Mouse (Mus musculus) liver, adult 2 months (tissue): ENCODE results near the gene Itgb2l. TPM values are rescaled to one million over a fixed set of nuclear protein-coding genes. Genes with fewer than 3 reads are reported as not detected.

Source experiments
- DNase-seq: peaks from one replicate; pipeline ENCODE4 v3.0.0-alpha.2; 2011; ENCODE audit warnings: low read depth, low spot score; ENCODE audit errors: extremely low read depth
- H3K27ac ChIP-seq: fragments of 200-500 bp; replicated peaks from 2 replicates; pipeline ENCODE4 v1.5.1; 2012; ENCODE audit warnings: low read depth, mild to moderate bottlenecking, control low read depth, inconsistent platforms, low read length; ENCODE audit not compliant: insufficient read depth
- H3K27me3 ChIP-seq: fragments of 200-500 bp; 2 replicates; pipeline ENCODE4 v1.6.1; 2012; ENCODE audit warnings: mild to moderate bottlenecking, moderate library complexity, low read length, inconsistent platforms; ENCODE audit not compliant: control insufficient read depth, insufficient read depth
- H3K36me3 ChIP-seq: fragments of 200-500 bp; 2 replicates; pipeline ENCODE4 v1.6.1; 2012; ENCODE audit warnings: low read length, inconsistent platforms; ENCODE audit not compliant: control insufficient read depth, insufficient read depth
- H3K4me1 ChIP-seq: fragments of 200-500 bp; 2 replicates; pipeline ENCODE4 v1.6.1; 2011; ENCODE audit warnings: low read length; ENCODE audit not compliant: control insufficient read depth, insufficient read depth
- H3K4me3 ChIP-seq: fragments of 200-500 bp; 2 replicates; pipeline ENCODE4 v1.5.1; 2011; ENCODE audit warnings: low read depth, mild to moderate bottlenecking, control low read depth, low read length, moderate library complexity; ENCODE audit not compliant: insufficient read depth
- H3K79me2 ChIP-seq: fragments of 200-500 bp; 2 replicates; pipeline ENCODE4 v1.6.1; 2012; ENCODE audit warnings: inconsistent platforms, mild to moderate bottlenecking, low read length, moderate library complexity; ENCODE audit not compliant: control insufficient read depth, insufficient read depth
- H3K9ac ChIP-seq: fragments of 200-500 bp; 2 replicates; pipeline ENCODE4 v1.6.1; 2012; ENCODE audit warnings: low read depth, mild to moderate bottlenecking, control low read depth, inconsistent platforms, low read length
- CTCF ChIP-seq: fragments of 200-500 bp; IDR thresholded peaks from 2 replicates; pipeline ENCODE4 v1.5.1; 2011; ENCODE audit warnings: low read depth, low read length, control low read depth
- POLR2A ChIP-seq: fragments of 200-500 bp; IDR thresholded peaks from 2 replicates; pipeline ENCODE4 v1.6.1; 2011; ENCODE audit warnings: low read length, control low read depth; ENCODE audit not compliant: insufficient read depth; ENCODE audit errors: extremely low read depth
- WGBS: fragments of 180-500 bp; shearing (Covaris S2); methylation state at CpG from one replicate; pipeline ENCODE4 v1.1.7; 2018; 5-methylcytosine and 5-hydroxymethylcytosine counted together
- polyA plus RNA-seq: library from polyadenylated mRNA; depleted of rRNA; stranded (reverse); fragments of >200 nt; gene quantifications from 2 replicates; pipeline ENCODE4 v1.2.3, GENCODE M21; 2012; rRNA removed
- total RNA-seq: library from RNA; depleted of rRNA; stranded (reverse); fragments of >200 nt; gene quantifications from 2 replicates; pipeline ENCODE4 v1.2.3, GENCODE M21; 2014; rRNA removed

Itgb2l gene
- total and polyA plus RNA-seq, 2 experiments: not detected

DNA sequence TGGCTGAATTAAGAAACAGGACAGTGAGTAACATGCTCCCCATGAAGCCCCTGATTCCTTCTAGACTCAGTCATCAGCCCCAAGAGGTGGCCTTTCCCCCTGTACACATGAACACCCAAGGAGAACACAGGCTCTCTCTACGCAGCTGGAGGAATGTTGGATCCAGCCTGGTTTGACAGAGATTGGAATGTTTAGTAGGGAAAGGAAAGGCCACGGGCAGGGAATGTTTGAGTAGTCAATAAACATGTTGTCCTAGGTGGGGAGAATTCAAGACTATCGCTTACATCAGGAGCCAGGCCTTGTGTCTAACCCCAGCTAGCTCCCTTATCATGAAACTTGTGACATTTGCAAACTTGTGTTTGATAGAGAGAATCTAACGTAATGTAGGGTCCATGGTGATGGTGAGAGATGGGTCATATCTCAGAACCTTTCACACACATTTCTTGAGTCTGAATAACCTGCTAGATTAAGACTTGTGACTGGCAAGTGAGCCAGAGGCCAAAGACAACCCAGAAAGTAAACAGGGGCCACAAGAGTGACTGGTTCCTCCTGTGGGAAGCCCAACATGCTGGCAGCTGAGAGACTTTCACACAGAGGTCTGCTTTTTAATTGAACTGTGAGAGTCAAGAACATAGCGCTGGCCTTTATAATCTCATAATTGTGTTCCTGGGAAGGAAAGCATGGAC lies 60.8 kb downstream of the Itgb2l start:
- H3K27ac ChIP-seq: no peak overlapping the region
- H3K36me3 ChIP-seq: peaks cover 23% of the 10 kb centered on the region
- H3K79me2 ChIP-seq: no peaks in the 10 kb centered on the region; the same call in 1 of the 2 replicates
- no peak overlapping the region for H3K4me3 ChIP-seq
- H3K4me1 ChIP-seq: no peaks in the 10 kb centered on the region
- no peaks in the 10 kb centered on the region for H3K27me3 ChIP-seq
- TF ChIP-seq CTCF (no peak), POLR2A (no peak)
- H3K9ac ChIP-seq: no peak overlapping the region
- WGBS: 61% methylated on average over 5 of the region's 5 CpGs
- no peak for DNase-seq

DNA sequence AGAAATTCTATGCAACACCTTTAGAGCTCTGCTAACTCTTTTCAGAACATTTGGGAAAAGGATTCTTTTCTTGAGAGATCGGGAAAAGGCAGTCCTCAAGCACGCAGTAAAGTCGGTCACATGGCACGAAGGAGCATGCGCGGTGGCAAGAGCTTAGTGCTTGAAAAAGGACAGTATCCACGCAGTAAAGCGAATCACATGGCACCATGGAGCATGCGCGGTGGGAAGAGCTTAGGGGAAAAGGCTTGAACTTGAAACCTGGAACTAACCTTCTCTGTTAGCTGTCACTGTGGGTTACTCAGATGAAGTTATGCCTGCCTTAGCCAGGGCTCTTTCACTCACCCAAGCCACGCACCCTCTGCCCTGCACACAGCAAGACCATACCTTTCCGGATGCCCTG lies 62.0 kb downstream of the Itgb2l start:
- no peak overlapping the region for H3K27ac ChIP-seq
- TF ChIP-seq CTCF: no peak
- DNase-seq: no peak
- no peaks in the 10 kb centered on the region; the same call in 1 of the 2 replicates for H3K79me2 ChIP-seq
- no peak overlapping the region for H3K4me3 ChIP-seq
- WGBS: 96% methylated on average over 12 of the region's 12 CpGs
- H3K4me1 ChIP-seq: no peaks in the 10 kb centered on the region
- no peak overlapping the region for H3K9ac ChIP-seq
- peaks cover 20% of the 10 kb centered on the region for H3K36me3 ChIP-seq
- H3K27me3 ChIP-seq: no peaks in the 10 kb centered on the region

DNA sequence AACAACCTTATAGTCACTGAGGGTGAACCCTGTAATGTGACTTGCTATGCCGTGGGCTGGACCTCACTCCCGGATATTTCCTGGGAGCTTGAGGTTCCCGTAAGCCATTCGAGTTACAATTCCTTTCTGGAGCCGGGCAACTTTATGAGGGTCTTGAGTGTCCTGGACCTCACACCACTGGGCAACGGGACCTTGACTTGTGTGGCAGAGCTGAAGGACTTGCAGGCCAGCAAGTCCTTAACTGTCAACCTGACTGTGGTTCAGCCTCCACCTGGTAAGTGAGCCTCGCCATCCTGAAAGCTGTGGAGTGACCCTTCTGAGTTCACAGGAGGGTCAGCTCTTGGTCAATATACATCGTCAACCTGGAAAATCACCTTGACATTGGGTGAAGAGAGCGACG lies 65.3 kb downstream of the Itgb2l start:
- Histone ChIP-seq H3K4me3 (no peak overlapping the region), H3K79me2 (no peaks in the 10 kb centered on the region; the same call in 1 of the 2 replicates), H3K27ac (no peak overlapping the region), H3K36me3 (peaks cover 20% of the 10 kb centered on the region), H3K4me1 (no peaks in the 10 kb centered on the region), H3K27me3 (no peaks in the 10 kb centered on the region), H3K9ac (no peak overlapping the region)
- no peak for TF ChIP-seq POLR2A
- TF ChIP-seq CTCF: no peak
- 92% methylated on average over 10 of the region's 10 CpGs for WGBS
- DNase-seq: no peak

- Histone ChIP-seq H3K27ac (no peak overlapping the region), H3K27me3 (no peaks in the 10 kb centered on the region), H3K4me3 (no peak overlapping the region), H3K9ac (no peak overlapping the region), H3K79me2 (peaks cover 3% of the 10 kb centered on the region; the same call in 1 of the 2 replicates), H3K4me1 (no peaks in the 10 kb centered on the region), H3K36me3 (peaks cover 19% of the 10 kb centered on the region)
- TF ChIP-seq CTCF (no peak), POLR2A (no peak)
- DNase-seq: peak; percentile 22
- WGBS: 60% methylated on average over 7 of the region's 7 CpGs
Observed at GRCm38 (mm10) chr16:96376342-96376741, 67.1 kb downstream of the Itgb2l start.

DNA sequence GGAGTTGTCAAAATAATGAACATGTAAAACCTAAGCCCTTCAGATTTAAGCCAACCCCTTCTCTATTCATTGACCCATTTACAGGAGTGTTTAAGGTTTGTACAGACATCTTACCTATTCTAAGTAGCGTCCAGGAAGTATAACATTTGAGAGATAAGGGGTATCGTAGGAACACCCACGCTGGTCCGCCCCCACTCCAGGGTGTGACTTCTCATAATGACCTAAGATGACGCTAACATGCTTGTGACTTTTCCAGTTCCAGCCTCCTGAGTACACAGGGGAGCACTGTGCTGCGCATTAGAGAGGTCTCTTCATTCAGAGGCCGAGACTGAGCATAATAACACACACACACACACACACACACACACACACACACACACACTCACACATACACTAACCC lies 67.9 kb downstream of the Itgb2l start:
- no peak for DNase-seq
- no peak overlapping the region for H3K4me3 ChIP-seq
- 85% methylated on average over 7 of the region's 7 CpGs for WGBS

DNA sequence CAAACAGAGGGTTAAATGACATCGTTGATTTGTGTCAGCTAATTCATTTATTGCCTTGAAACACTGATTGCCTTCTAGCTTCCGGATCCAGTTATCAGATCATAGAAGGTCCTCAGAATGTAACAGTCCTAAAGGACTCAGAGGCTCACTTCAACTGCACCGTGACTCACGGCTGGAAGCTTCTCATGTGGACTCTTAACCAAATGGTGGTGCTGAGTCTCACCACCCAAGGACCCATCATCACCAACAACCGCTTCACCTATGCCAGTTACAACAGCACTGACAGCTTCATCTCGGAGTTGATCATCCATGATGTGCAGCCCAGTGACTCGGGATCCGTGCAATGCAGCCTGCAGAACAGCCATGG lies 70.7 kb downstream of the Itgb2l start:
- no peak for DNase-seq
- TF ChIP-seq CTCF: no peak
- TF ChIP-seq POLR2A: no peak
- H3K9ac ChIP-seq: no peak overlapping the region
- H3K27me3 ChIP-seq: no peaks in the 10 kb centered on the region
- no peak overlapping the region for H3K4me3 ChIP-seq
- H3K36me3 ChIP-seq: peaks cover 17% of the 10 kb centered on the region
- peaks cover 7% of the 10 kb centered on the region; the same call in 1 of the 2 replicates for H3K79me2 ChIP-seq
- WGBS: 86% methylated on average over 8 of the region's 8 CpGs
- H3K4me1 ChIP-seq: peaks cover 7% of the 10 kb centered on the region
- H3K27ac ChIP-seq: no peak overlapping the region

More for the DNA sequence above, 67.9 kb downstream of the Itgb2l start:
- Histone ChIP-seq H3K27me3 (no peaks in the 10 kb centered on the region), H3K27ac (no peak overlapping the region), H3K79me2 (peaks cover 3% of the 10 kb centered on the region; the same call in 1 of the 2 replicates), H3K36me3 (peaks cover 17% of the 10 kb centered on the region), H3K4me1 (peaks cover 3% of the 10 kb centered on the region; the same call in 1 of the 2 replicates), H3K9ac (no peak overlapping the region)
- no peak for TF ChIP-seq CTCF

Other genes starting within 250 kb of the Itgb2l start
- 0.55 and 0.60 TPM in 2 replicates for gene Sh3bgr, start 243.2 kb downstream of the Itgb2l start, total RNA-seq
- gene Sh3bgr, start 243.2 kb downstream of the Itgb2l start, polyA plus RNA-seq: 0.36 TPM in 1 of 2 replicates, not detected in the other
- not detected in 2 replicates for gene B3galt5, start 207.8 kb downstream of the Itgb2l start, total RNA-seq
- 0.05 and 0.09 TPM in 2 replicates for gene B3galt5, start 207.8 kb downstream of the Itgb2l start, polyA plus RNA-seq
- gene Pcp4, start 24.0 kb upstream of the Itgb2l start, total RNA-seq: 0.40 TPM in 1 of 2 replicates, not detected in the other
- gene Pcp4, start 24.0 kb upstream of the Itgb2l start, polyA plus RNA-seq: not detected in 2 replicates